Mouse (Mus musculus): Measurements from ENCODE around the gene Rpa1.

DNA sequence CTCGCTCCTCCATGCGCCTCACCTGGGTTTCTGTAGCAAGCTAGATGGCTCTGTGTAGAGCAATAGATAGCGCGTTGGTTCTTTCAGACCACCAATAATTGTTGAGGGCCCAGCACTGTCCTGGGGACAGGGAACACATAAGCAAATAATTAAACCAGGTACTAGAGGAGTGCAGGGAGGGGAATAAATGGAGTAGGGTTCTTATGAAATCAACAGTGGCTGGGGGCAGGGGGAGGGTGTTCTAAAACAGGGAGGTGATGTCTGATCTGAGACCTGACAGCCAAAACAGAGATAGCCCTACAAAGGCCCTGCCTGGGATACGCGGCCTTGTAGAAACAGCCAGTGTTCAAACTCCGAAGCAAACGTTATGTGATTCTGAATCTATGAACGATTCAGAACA is 98.5 kb downstream of the Rpa1 start:
- TF ChIP-seq RCOR1 (conservative IDR thresholded peaks at IDR 0.05; ENCODE audit: low read depth, low read length) (no peak), EP300 (IDR thresholded peaks at IDR 0.05; ENCODE audit: low read length) (no peak), IRF4 (IDR thresholded peaks at IDR 0.05; ENCODE audit: low read depth, low read length) (no peak), MAZ (IDR thresholded peaks at IDR 0.05; ENCODE audit: low read depth, low read length) (no peak), TCF12 (IDR thresholded peaks at IDR 0.05; ENCODE audit: low read depth, low read length) (no peak), CTCF (conservative IDR thresholded peaks at IDR 0.05 in 1 of 2, IDR thresholded peaks at IDR 0.05 in 1 of 2; ENCODE audit: low read depth in 2 of 2, low read length in 2 of 2) (no peak), NELFE (IDR thresholded peaks at IDR 0.05; ENCODE audit: low read depth, low read length) (no peak), POLR2A (IDR thresholded peaks at IDR 0.05; ENCODE audit: low read depth, low read length) (no peak), MAFK (IDR thresholded peaks at IDR 0.05; ENCODE audit: insufficient replicate concordance, low read length) (no peak), BHLHE40 (IDR thresholded peaks at IDR 0.05; ENCODE audit: low read depth, low read length) (no peak), ZNF384 (IDR thresholded peaks at IDR 0.05; ENCODE audit: low read depth, low read length) (no peak), MXI1 (IDR thresholded peaks at IDR 0.05; ENCODE audit: low read depth, low read length) (no peak), MAX (IDR thresholded peaks at IDR 0.05; ENCODE audit: low read length) (no peak), NRF1 (IDR thresholded peaks at IDR 0.05; ENCODE audit: low read depth, low read length) (no peak)
